Mouse (Mus musculus): ENCODE measurements at regions not wholly inside any gene's neighbourhood (a gene's known extent, or its start where the extent isn't known, plus 50 kb on each side); places are given as distances from the start of the nearest gene placed in this dataset.
"Not testable (repeated sequence)": the region's sequence is repeated elsewhere in the genome, so short reads cannot be mapped to it uniquely, and the experiment has no call there.

DNA sequence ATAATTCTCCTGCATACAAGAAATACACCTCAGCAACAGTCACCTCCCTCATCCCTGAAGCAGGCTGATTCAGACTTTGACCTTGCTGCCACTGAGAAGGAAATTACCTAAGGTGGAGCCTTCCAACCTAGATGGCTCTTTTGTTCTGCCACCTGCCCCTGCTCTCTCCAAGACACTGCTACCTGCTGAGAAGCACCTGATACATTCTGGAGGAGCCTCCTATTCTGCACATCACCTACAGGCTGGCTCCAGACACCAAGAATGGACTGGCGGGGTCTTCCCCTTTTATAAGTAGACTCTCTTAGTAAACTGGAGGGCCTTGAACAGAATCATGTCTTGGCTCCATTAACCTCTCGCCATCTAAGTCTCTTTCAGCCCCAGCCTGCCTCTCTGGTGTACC, 1149.5 kb upstream of the 2610301B20Rik start:
- DNase-seq (ENCODE audit: low read depth, low spot score), result not testable (repeated sequence)

DNA sequence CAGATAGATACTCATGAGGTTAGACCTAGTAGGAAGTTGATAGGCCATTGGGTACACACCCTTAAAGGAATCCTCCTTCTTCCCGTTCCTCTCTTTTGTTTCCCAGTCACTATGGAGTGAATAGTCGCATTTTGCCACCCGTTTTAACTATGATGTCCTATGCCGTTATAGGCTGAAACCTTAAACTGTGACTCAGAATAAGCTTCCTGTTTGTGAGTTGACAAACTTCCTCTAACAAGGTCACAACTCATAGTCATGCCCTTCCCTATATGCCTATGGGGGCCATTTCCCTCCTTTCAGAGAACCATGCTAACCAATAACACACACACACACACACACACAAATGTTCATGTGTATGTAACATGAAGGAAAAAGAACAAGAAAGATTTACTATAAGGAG, 1136.6 kb upstream of the 2610301B20Rik start:
- no peak for DNase-seq (ENCODE audit: low read depth, low spot score)

DNA sequence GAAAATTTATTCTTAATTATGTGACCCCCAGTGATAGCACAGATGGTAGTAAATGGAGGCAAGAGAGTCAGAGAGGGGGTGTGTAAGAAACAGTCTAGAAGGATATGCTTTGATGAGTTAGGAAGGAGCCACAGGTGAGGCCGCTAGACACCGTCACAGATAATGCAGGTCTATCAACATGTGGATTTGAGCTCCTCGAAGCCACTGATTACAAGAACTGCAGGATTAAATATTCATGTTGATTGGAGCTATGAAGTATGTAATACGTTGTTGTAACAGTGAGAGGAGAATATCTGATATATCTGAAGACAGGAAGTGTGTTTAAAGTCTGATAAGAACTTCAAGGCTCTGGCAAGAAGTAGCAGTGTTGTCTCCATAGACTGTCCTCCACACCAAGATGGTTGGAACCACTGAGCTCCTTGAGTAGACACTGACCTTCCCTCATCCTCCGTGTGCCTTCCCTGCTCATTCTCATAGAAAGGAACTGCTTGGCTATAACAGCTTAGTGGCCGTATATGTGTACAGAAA, 1126.8 kb upstream of the 2610301B20Rik start:
- no peak for DNase-seq (ENCODE audit: low read depth, low spot score)

DNA sequence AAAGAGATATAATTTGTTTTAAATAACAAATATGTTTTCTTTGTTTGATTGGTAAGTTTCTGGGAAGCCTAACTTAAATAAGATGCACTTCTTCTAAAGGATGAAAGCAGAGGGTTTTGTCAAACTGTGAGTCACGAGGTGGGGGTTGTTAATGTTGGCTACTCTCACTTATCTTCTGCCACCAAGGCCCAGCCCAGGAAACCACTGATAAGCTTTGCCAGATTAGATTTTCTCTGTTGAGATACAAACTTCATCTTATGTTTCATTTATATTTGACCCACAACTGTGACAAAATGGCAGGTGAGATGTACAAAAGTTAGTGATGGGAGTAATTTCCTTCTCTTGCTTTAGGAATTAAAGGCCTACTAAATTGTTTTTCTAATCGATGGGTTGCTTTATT, 1126.2 kb upstream of the 2610301B20Rik start:
- no peak for DNase-seq (ENCODE audit: low read depth, low spot score)

DNA sequence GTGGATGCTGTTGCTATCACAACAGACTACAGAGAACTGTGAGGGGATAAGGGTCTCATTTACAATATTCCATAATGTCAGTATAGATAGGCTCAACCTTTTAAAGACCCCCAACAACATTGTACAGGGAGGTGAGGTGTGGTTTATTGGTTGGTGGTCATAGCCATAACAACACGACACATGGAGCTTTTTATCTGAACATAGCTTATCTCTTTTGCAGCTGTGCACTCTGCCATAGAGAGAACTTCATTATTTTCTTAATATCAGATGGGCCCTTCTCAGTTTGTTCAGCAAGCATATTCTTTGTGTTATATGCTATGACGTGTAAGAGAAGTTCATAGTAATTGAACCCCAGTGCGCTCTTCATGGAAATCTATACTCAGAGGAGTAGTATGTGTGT, 1124.4 kb upstream of the 2610301B20Rik start:
- no peak for DNase-seq (ENCODE audit: low read depth, low spot score)

DNA sequence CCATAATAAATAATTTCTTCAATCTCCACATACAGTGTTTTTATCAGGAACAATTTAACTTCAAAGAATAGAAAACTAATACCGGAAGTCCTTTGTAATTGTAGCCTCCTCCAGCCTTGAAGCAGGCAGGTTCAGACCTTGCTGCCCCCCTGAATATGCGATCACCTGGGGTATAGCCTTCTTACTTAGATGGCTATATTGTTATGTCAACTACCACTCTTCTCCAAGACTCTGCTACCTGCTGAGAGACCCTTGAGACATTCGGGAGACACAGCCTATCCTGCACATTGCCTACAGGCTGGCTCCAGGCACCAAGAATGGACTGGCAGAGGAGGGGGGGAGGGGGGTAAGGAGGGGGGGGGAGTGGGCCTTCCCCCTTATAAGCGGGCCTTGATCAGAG, 1123.9 kb upstream of the 2610301B20Rik start:
- DNase-seq (ENCODE audit: low read depth, low spot score), result no peak

DNA sequence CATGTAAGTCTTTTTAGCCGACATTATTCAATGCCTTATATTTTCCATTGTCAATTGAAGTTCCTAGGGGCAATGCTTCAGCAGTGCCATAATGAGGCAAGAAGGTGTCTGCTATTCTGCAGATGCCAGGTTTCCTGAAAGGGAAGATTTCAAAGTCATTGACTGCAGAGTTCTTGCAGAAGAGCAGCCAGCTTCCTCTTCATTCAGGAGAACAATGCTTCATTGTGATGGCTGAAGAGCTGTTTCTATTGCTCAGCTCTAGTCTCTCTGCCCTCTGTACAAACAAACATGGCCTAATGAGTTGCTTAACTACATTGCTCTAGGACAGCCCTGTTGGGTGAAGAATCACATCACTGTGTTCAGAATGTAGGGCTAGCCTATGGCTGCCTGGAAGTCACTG, 1111.0 kb upstream of the 2610301B20Rik start:
- peak; percentile 7 for DNase-seq (ENCODE audit: low read depth, low spot score)

DNA sequence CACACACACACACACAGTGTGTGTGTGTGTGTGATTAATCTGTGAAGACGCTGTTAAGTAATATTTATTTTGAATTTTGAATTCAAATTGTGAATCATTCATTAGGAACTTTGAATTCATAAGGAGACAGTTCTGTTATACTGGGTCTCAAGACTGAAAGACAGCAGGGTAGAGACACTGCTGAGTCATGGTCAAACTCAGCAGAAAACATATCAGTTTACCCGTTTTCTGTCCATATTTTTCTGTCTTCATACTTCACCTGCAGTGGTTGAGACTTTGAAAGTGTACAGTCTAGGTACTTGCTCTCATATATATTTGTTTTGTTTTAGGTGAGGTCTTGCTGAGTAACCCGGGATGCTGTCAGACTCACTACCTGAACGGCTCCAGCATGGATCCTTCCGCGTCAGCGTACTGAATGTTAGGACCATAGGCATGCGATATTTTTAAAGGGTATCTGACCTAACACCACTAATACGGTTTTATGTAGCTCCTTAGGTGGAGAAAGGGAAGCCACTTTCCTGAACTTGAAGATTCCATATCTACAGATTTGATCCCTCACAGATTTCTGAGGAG, 1104.6 kb upstream of the 2610301B20Rik start:
- DNase-seq (ENCODE audit: low read depth, low spot score), result peak; percentile 76

DNA sequence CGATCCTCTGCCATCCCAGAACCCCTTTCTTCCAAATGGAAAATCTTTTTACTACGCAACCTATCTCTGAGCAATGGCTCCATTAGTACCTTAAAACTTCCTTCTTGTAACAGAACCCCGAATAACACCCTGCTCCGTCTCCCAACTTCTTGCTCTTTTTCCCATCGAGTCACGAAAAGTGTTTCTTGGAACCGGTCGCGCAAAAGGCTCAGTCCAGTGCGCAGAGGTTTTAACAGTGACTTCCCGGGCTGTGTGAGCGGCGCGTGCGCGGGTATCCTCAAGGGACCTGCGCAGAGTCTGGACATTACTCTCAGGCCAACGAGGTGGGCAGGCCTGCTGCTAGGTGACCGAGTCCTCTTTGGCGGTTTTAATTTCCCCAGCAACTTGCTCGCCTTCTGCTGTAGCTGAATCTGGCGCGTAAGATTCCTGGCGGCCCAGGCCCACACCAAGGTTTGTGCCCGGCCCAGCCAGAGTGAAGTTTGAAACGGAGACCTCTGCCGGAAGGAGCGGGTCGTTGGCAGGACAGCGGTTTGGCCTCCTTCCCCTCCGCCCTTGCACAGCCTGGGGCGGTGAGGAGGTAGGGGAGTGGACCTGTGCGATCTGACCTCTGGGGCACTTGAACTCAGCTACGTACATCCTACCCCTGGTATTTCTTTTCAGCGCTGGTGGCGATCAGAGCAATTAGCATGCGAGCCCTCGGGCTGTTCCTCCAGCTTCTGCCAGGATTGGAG, 1103.8 kb upstream of the 2610301B20Rik start:
- DNase-seq (ENCODE audit: low read depth, low spot score), result peak; percentile 83

DNA sequence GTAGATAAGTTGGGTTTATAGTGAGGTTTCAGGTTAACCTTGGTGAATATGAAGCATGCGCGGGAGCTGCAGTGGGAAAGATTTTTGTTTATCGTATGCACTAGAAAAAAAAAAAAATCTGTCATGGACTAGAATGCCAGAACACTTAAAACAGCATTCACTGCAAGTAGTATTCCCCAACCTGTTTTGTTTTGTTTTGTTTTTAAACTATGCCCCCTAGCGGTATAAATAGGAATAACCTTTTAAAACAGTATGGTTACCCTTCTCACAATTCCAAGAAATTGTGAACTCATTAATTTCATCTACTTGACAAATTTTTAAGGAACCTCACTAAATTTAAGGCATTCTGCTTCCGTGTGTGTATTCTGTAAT, 1103.2 kb upstream of the 2610301B20Rik start:
- DNase-seq (ENCODE audit: low read depth, low spot score), result peak; percentile 71

DNA sequence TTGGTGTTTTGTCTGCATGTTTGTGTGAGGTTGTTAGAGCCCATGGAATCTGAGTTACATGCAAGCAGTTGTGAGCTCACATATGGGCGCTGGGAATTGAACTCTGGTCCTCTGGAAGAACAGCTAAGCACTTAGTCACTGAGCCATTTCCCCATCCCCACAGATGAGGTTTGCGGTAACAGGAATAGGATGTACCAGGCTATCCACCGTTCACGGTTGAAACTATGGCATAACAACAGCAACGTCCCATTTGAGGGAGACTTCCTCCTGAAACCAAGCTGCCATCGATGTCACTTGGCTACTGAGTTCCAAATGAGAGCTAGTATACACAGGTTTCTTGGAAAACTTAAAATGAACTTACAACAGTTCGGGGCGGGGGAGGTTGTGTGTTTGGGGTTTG, 1095.9 kb upstream of the 2610301B20Rik start:
- DNase-seq (ENCODE audit: low read depth, low spot score), result no peak

DNA sequence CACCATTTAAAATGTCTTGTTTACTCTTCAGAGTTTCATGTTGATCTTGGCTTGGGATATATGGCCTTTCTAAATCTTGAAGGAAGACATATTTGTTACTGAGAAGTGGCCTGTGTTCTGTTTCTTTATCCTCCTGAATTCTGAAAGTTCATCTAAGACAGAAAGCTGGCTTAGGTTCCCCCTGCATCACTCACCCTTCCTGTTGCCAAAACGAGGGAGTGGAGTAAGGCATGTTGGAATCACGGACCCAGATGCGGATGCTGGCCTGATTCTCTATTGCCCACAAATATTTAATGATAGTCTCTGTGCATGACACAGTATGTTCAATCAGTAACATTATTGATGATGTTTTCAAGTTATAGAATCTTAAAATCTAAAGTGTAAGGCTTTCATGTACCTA, 1094.7 kb upstream of the 2610301B20Rik start:
- no peak for DNase-seq (ENCODE audit: low read depth, low spot score)

DNA sequence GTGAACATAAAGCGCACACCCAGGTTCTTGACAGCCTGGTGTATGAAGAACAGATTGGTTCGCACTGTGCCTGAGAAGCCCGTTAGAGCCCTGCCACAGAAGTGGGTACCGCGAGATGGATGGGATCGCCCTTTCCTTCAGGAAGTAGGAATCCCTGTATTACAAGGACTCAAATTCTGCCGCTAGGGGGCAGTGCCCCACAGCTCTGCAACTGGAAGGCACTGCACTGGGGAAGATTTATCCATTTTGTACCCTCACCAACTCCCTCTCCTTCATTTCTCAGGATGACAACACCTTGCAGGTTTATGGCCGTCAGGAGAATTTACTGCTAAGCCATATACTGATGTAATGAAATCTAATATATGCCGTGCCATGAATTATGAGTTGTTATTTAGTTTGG, 1094.1 kb upstream of the 2610301B20Rik start:
- DNase-seq (ENCODE audit: low read depth, low spot score), result peak; percentile 75

DNA sequence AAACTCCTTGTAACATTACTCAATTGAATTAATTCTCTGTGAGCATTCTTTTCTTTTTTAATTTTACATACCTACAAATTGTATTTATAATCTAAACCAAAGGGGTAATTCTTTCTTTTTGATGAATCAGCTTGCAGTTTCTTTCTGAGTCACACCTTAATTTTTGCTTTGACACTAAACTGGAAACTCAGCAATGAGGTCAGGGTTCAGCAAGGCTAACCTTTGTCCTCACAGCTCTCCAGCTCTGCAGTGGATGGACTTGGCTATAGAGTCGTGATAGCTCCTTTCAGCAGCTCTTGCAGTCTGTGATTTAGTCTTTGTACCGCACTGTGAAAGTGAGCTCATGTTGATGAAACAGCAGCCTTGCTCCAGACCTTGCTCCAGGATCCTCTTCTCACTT, 1093.0 kb upstream of the 2610301B20Rik start:
- no peak for DNase-seq (ENCODE audit: low read depth, low spot score)

DNA sequence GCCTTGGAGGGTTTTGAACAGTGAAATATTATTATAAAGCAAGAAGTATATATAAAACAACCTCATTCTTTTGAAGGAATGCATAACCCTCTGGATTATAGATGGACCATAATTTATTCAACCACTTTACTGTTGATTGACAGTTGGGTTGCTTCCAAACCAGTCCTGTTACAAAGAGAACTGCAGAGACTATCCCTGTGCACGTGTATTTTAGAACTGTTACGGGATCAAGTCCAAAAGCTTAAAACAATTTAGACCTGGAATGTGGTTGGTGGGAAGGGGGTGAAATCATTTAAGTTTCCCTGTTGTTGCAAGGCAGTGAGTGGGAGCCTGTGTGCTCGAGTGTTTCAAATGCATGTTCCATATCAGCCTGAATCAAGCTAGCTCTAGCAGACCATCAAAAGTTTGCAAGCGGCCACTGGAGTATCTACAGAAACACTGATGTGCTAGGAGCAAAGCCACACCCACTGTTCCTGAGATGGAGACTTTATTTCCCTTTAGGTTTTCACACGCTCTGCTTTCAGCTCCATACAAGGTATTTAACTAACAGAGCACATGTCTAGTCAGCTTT, 1086.4 kb upstream of the 2610301B20Rik start:
- DNase-seq (ENCODE audit: low read depth, low spot score), result no peak

DNA sequence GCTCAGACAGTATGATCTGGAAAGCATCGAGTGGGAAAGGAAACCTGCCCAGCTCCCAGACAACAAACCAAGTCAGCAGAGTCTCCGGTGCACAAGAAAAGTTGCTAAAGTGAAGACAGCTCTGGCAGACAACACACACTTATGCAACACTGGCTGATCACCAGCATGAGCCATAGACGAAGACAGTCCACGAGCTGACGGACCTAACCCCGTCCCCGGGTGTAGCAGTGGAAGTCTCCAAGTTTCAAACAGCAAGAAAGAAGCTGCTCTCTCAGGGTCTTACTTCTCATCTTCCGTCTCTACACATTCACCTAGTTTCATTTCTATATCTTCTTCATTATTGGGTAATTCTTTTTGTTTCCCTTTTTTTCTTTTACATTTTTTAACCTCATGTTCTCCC, 1083.8 kb upstream of the 2610301B20Rik start:
- no peak for DNase-seq (ENCODE audit: low read depth, low spot score)
